Mouse (Mus musculus): ENCODE results near the gene Rreb1.

DNA sequence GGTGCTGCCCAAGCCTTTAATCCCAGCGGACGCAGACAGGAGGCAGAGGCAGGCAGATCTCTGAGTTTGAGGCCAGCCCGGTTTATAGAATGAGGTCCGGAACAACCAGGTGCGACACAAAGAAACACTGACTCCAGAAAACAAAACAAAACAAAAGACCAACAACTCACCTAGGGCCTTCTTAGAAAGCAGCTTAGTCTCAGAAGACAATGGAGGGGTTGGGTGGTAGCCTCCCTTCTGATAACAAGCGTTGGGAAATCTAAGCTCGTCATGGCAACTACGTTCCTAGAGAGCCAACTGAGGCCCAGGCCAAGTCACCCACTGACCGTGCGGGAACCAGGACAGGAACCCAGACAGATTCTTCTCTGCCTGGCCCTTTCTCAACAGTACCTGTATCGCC, 43.7 kb upstream of the Rreb1 start:
- TF ChIP-seq GATA1 (IDR thresholded peaks at IDR 0.05; ENCODE audit: borderline replicate concordance, low read length) (no peak), FLI1 (IDR thresholded peaks at IDR 0.05; ENCODE audit: low read length) (no peak)

Data from megakaryocyte, embryonic 14.5 days (primary cell).